ENCODE assay signal across 32 mouse cellular contexts in genomic region chr2:127315155-127315470, GRCm38 (mm10). TPM values are rescaled to one million over a fixed set of nuclear protein-coding genes. Genes with fewer than 3 reads are reported as not detected.
DNase-seq lines count a peak whose midpoint lies in the region; ATAC-seq and TF ChIP-seq lines count a peak whose summit lies in the region.
"Had no signal": no experiment of that assay in that cellular context is flagged by ENCODE, and none has a peak within 500 bp of the region (broad histone marks: within the 10 kb centered on the region; RNA-seq: fewer than 3 reads in every experiment).

No protein-coding gene starts in this region.

- intact Hi-C loops in heart, postnatal 14 days (cut with DNase I), result no loop called here

- H3K27me3 ChIP-seq in heart, embryonic 14.5 days (ENCODE audit: control insufficient read depth, insufficient read depth, low read length), result no peaks in the 10 kb centered on the region
- no peaks in the 10 kb centered on the region for H3K27me3 ChIP-seq in lung, embryonic 14.5 days (ENCODE audit: insufficient read depth, low read length)
- no peaks in the 10 kb centered on the region for H3K27me3 ChIP-seq in lung, postnatal 0 days (replicated peaks; ENCODE audit: insufficient read depth, low read length)
- no peaks in the 10 kb centered on the region; the same call in 1 of the 2 replicates for H3K27me3 ChIP-seq in forebrain, embryonic 12.5 days
- H3K27me3 ChIP-seq: limb, embryonic 12.5 days; midbrain, embryonic 13.5 days; neural tube, embryonic 12.5 days had no signal

- no peak overlapping the region for H3K4me3 ChIP-seq in heart, embryonic 14.5 days (ENCODE audit: control insufficient read depth in 1 of 2, insufficient read depth in 1 of 2, low read depth in 1 of 2, low read length in 2 of 2)
- no peak overlapping the region for H3K4me3 ChIP-seq in lung, embryonic 14.5 days (ENCODE audit: low read depth, low read length)
- H3K4me3 ChIP-seq in lung, postnatal 0 days (ENCODE audit: low read depth, low read length), result no peak overlapping the region
- H3K4me3 ChIP-seq in bone marrow, adult 2 months (replicated peaks; ENCODE audit: control insufficient read depth, low read depth, low read length), result no peak overlapping the region
- H3K4me3 ChIP-seq in forebrain, embryonic 12.5 days (replicated peaks), result no peak overlapping the region
- H3K4me3 ChIP-seq: left cerebral cortex, adult 2 months; limb, embryonic 12.5 days; midbrain, embryonic 13.5 days; neural tube, embryonic 12.5 days had no signal

- no peak for ATAC-seq in heart, embryonic 14.5 days (ENCODE audit: insufficient number of reproducible peaks, insufficient read depth, low FRiP score, low read depth)
- ATAC-seq in lung, embryonic 14.5 days (ENCODE audit: insufficient read depth), result no peak
- ATAC-seq in lung, postnatal 0 days, result no peak
- ATAC-seq in CD4-positive, CD25-positive, alpha-beta regulatory T cell, adult 4 months, result peak; percentile 22
- ATAC-seq in forebrain, embryonic 12.5 days (ENCODE audit: low FRiP score), result no peak
- ATAC-seq: forebrain, embryonic 14.5 days; midbrain, embryonic 13.5 days had no signal

- WGBS in heart, embryonic 14.5 days, result 100% methylated on average over 1 of the region's 1 CpGs
- WGBS in lung, embryonic 14.5 days, result 91% methylated on average over 1 of the region's 1 CpGs
- 92% methylated on average over 1 of the region's 1 CpGs for WGBS in lung, postnatal 0 days
- WGBS in bone marrow, adult 2 months, result 94% methylated on average over 1 of the region's 1 CpGs
- WGBS in forebrain, embryonic 12.5 days, result 93% methylated on average over 1 of the region's 1 CpGs

- H3K9ac ChIP-seq in heart, embryonic 14.5 days (ENCODE audit: low read length), result no peak overlapping the region
- no peak overlapping the region for H3K9ac ChIP-seq in lung, embryonic 14.5 days
- H3K9ac ChIP-seq in lung, postnatal 0 days (replicated peaks; ENCODE audit: low read depth), result no peak overlapping the region
- H3K9ac ChIP-seq in forebrain, embryonic 12.5 days, result no peak overlapping the region
- H3K9ac ChIP-seq: hindbrain, embryonic 14.5 days; limb, embryonic 12.5 days; midbrain, embryonic 13.5 days; neural tube, embryonic 12.5 days had no signal

- no peak for DNase-seq in heart, postnatal 14 days
- no peak for DNase-seq in lung, embryonic 14.5 days
- no peak for DNase-seq in lung, postnatal 0 days (ENCODE audit: low spot score)
- DNase-seq: adrenal gland, postnatal 10 days; cerebellum, adult 11 months; cerebellum, adult 9-10 months; cerebellum, postnatal 36 days; gastrocnemius, postnatal 14 days; kidney, adult 11 months; kidney, postnatal 14 days; right cerebral cortex, adult 18-20 months had no signal

- no peak for TF ChIP-seq CTCF in lung, embryonic 14.5 days (IDR thresholded peaks at IDR 0.05; ENCODE audit: low read depth)
- TF ChIP-seq CTCF in lung, postnatal 0 days (IDR thresholded peaks at IDR 0.05), result no peak
- TF ChIP-seq CTCF in bone marrow, adult 2 months (IDR thresholded peaks at IDR 0.05; ENCODE audit: control insufficient read depth, insufficient read depth, low read length), result no peak

- no peak for TF ChIP-seq EP300 in lung, postnatal 0 days (IDR thresholded peaks at IDR 0.05)

- TF ChIP-seq POLR2A in bone marrow, adult 2 months (IDR thresholded peaks at IDR 0.05; ENCODE audit: borderline replicate concordance, control insufficient read depth, low read depth, low read length), result no peak

- H3K4me2 ChIP-seq in heart, embryonic 14.5 days (ENCODE audit: low read length), result no peak overlapping the region
- no peak overlapping the region for H3K4me2 ChIP-seq in lung, embryonic 14.5 days
- H3K4me2 ChIP-seq in lung, postnatal 0 days (replicated peaks; ENCODE audit: low read depth, low read length), result no peak overlapping the region
- H3K4me2 ChIP-seq in forebrain, embryonic 12.5 days, result no peak overlapping the region
- H3K4me2 ChIP-seq: hindbrain, embryonic 14.5 days; limb, embryonic 12.5 days; midbrain, embryonic 13.5 days; neural tube, embryonic 12.5 days had no signal

- H3K27ac ChIP-seq in heart, embryonic 14.5 days (replicated peaks in 1 of 2; ENCODE audit: control insufficient read depth in 1 of 2, insufficient read depth in 1 of 2, low read depth in 2 of 2, low read length in 2 of 2), result peak overlapping the region; percentile 18 to 83
- H3K27ac ChIP-seq in lung, embryonic 14.5 days (ENCODE audit: low read depth), result 0 out of 2 replicates have a peak overlapping the region, but pooled peaks have one; percentile 9
- H3K27ac ChIP-seq in lung, postnatal 0 days (ENCODE audit: low read length), result no peak overlapping the region
- peak overlapping the region; percentile 76 for H3K27ac ChIP-seq in bone marrow, adult 2 months (ENCODE audit: control insufficient read depth, insufficient read depth, low read depth, low read length, poor library complexity)
- H3K27ac ChIP-seq in forebrain, embryonic 12.5 days, result no peak overlapping the region
- H3K27ac ChIP-seq: hindbrain, embryonic 14.5 days; left cerebral cortex, adult 2 months; limb, embryonic 12.5 days; macrophage; midbrain, embryonic 13.5 days; neural tube, embryonic 12.5 days had no signal

- H3K36me3 ChIP-seq in heart, embryonic 14.5 days (ENCODE audit: control insufficient read depth, insufficient read depth, low read length), result no peaks in the 10 kb centered on the region
- no peaks in the 10 kb centered on the region for H3K36me3 ChIP-seq in lung, embryonic 14.5 days (ENCODE audit: insufficient read depth)
- H3K36me3 ChIP-seq in lung, postnatal 0 days (ENCODE audit: insufficient read depth, low read length), result no peaks in the 10 kb centered on the region
- no peaks in the 10 kb centered on the region for H3K36me3 ChIP-seq in forebrain, embryonic 12.5 days (replicated peaks)
- H3K36me3 ChIP-seq: G1E; limb, embryonic 12.5 days; midbrain, embryonic 13.5 days; neural tube, embryonic 12.5 days had no signal

- H3K4me1 ChIP-seq in heart, embryonic 14.5 days (ENCODE audit: control insufficient read depth in 2 of 2, insufficient read depth in 2 of 2, low read length in 2 of 2), result 0 out of 4 replicates have a peak, but pooled peaks cover 2 to 4% of the 10 kb centered on the region in 2 experiments
- H3K4me1 ChIP-seq in lung, embryonic 14.5 days (ENCODE audit: insufficient read depth), result no peaks in the 10 kb centered on the region
- no peaks in the 10 kb centered on the region for H3K4me1 ChIP-seq in lung, postnatal 0 days (ENCODE audit: insufficient read depth, low read depth, low read length)
- peaks cover 4% of the 10 kb centered on the region for H3K4me1 ChIP-seq in bone marrow, adult 2 months (ENCODE audit: control insufficient read depth, insufficient read depth, low read length)
- no peaks in the 10 kb centered on the region for H3K4me1 ChIP-seq in forebrain, embryonic 12.5 days
- H3K4me1 ChIP-seq: limb, embryonic 12.5 days; midbrain, embryonic 13.5 days; neural tube, embryonic 12.5 days had no signal

- H3K9me3 ChIP-seq in heart, embryonic 14.5 days (ENCODE audit: control insufficient read depth, low read length), result no peaks in the 10 kb centered on the region
- H3K9me3 ChIP-seq in lung, embryonic 14.5 days (ENCODE audit: low read depth, low read length), result no peaks in the 10 kb centered on the region
- H3K9me3 ChIP-seq in lung, postnatal 0 days (ENCODE audit: low read length), result no peaks in the 10 kb centered on the region
- H3K9me3 ChIP-seq in forebrain, embryonic 12.5 days, result no peaks in the 10 kb centered on the region
- H3K9me3 ChIP-seq: G1E; limb, embryonic 12.5 days; neural tube, embryonic 12.5 days had no signal

RNA-seq across cellular contexts. Expression of gene Dusp2, which starts 20.8 kb away (rescaled TPM):
- polyA plus RNA-seq in heart, embryonic 14.5 days (2014; fragmentation: Nextera tagmentation; extraction: Ambion mirVana), result 14.5 and 15.9 TPM in 2 replicates
- total RNA-seq in heart, postnatal 14 days (2021), result 1 to 10 TPM; 1.0 to 4.0 TPM
- polyA plus RNA-seq in lung, embryonic 14.5 days (2014; fragmentation: Nextera tagmentation; extraction: Ambion mirVana), result 12.3 and 15.7 TPM in 2 replicates
- polyA plus RNA-seq in lung, postnatal 0 days (2015; fragmentation: Nextera tagmentation; extraction: Ambion mirVana), result 3.6 and 4.3 TPM in 2 replicates
- polyA plus RNA-seq in CD4-positive, CD25-positive, alpha-beta regulatory T cell, adult 4 months (2017; shearing (Covaris generic)), result 10 to 100 TPM; 20.1 to 45.4 TPM
- polyA plus RNA-seq in bone marrow, adult 2 months (2011; ENCODE audit: insufficient read depth, insufficient read length, low replicate concordance, missing spikeins), result 15.1 and 23.2 TPM in 2 replicates
- polyA plus RNA-seq in forebrain, embryonic 12.5 days (2016; fragmentation: Nextera tagmentation; extraction: Ambion mirVana), result 3.9 and 4.8 TPM in 2 replicates
- polyA plus RNA-seq: G1E had no signal

RNA-seq across cellular contexts. Expression of gene Astl, which starts 23.3 kb away (rescaled TPM):
- polyA plus RNA-seq in heart, embryonic 14.5 days (2014; fragmentation: Nextera tagmentation; extraction: Ambion mirVana), result not detected in 2 replicates
- not detected for total RNA-seq in heart, postnatal 14 days (2021)
- polyA plus RNA-seq in lung, embryonic 14.5 days (2014; fragmentation: Nextera tagmentation; extraction: Ambion mirVana), result not detected in 2 replicates
- not detected in 2 replicates for polyA plus RNA-seq in lung, postnatal 0 days (2015; fragmentation: Nextera tagmentation; extraction: Ambion mirVana)
- under 1 TPM; 0.22 to 0.42 TPM for polyA plus RNA-seq in CD4-positive, CD25-positive, alpha-beta regulatory T cell, adult 4 months (2017; shearing (Covaris generic))
- not detected in 2 replicates for polyA plus RNA-seq in bone marrow, adult 2 months (2011; ENCODE audit: insufficient read depth, insufficient read length, low replicate concordance, missing spikeins)
- not detected in 2 replicates for polyA plus RNA-seq in forebrain, embryonic 12.5 days (2016; fragmentation: Nextera tagmentation; extraction: Ambion mirVana)
- total RNA-seq: gastrocnemius, postnatal 14 days; layer of hippocampus, adult 18-20 months; layer of hippocampus, postnatal 14 days; left cerebral cortex, adult 2 months; left cerebral cortex, postnatal 25 days; liver, adult 2 months; megakaryocyte-erythroid progenitor cell, adult 5-6 weeks had no signal
- polyA plus RNA-seq: forebrain, embryonic 14.5 days; G1E; hindbrain, embryonic 14.5 days; kidney, embryonic 14.5 days; limb, embryonic 12.5 days; liver, adult 2 months; liver, embryonic 16.5 days; macrophage; midbrain, embryonic 13.5 days; neural tube, embryonic 12.5 days had no signal

RNA-seq across cellular contexts. Expression of gene Stard7, which starts 45.1 kb away (rescaled TPM):
- 128 and 136 TPM in 2 replicates for polyA plus RNA-seq in heart, embryonic 14.5 days (2014; fragmentation: Nextera tagmentation; extraction: Ambion mirVana)
- 100 to 1,000 TPM; 163 to 165 TPM for total RNA-seq in heart, postnatal 14 days (2021)
- polyA plus RNA-seq in lung, embryonic 14.5 days (2014; fragmentation: Nextera tagmentation; extraction: Ambion mirVana), result 86.6 and 88.7 TPM in 2 replicates
- polyA plus RNA-seq in lung, postnatal 0 days (2015; fragmentation: Nextera tagmentation; extraction: Ambion mirVana), result 34.2 and 37.9 TPM in 2 replicates
- 10 to 100 TPM; 28.4 to 32.1 TPM for polyA plus RNA-seq in CD4-positive, CD25-positive, alpha-beta regulatory T cell, adult 4 months (2017; shearing (Covaris generic))
- polyA plus RNA-seq in bone marrow, adult 2 months (2011; ENCODE audit: insufficient read depth, insufficient read length, low replicate concordance, missing spikeins), result 23.7 and 25.4 TPM in 2 replicates
- 103 TPM in 2 replicates for polyA plus RNA-seq in forebrain, embryonic 12.5 days (2016; fragmentation: Nextera tagmentation; extraction: Ambion mirVana)

RNA-seq across cellular contexts. Expression of gene Adra2b, which starts 47.9 kb away (rescaled TPM):
- polyA plus RNA-seq in heart, embryonic 14.5 days (2014; fragmentation: Nextera tagmentation; extraction: Ambion mirVana), result 1.1 and 1.2 TPM in 2 replicates
- 1 to 10 TPM; 1.4 to 1.9 TPM for total RNA-seq in heart, postnatal 14 days (2021)
- not detected in 2 replicates for polyA plus RNA-seq in lung, embryonic 14.5 days (2014; fragmentation: Nextera tagmentation; extraction: Ambion mirVana)
- polyA plus RNA-seq in lung, postnatal 0 days (2015; fragmentation: Nextera tagmentation; extraction: Ambion mirVana), result 0.10 and 0.30 TPM in 2 replicates
- polyA plus RNA-seq in CD4-positive, CD25-positive, alpha-beta regulatory T cell, adult 4 months (2017; shearing (Covaris generic)), result not detected
- polyA plus RNA-seq in bone marrow, adult 2 months (2011; ENCODE audit: insufficient read depth, insufficient read length, low replicate concordance, missing spikeins), result 0.74 TPM in 1 of 2 replicates, not detected in the other
- polyA plus RNA-seq in forebrain, embryonic 12.5 days (2016; fragmentation: Nextera tagmentation; extraction: Ambion mirVana), result 1.5 and 1.9 TPM in 2 replicates
- total RNA-seq: granulocyte monocyte progenitor cell, adult 5-6 weeks; megakaryocyte-erythroid progenitor cell, adult 5-6 weeks; monocyte, adult 5-6 weeks had no signal
- polyA plus RNA-seq: G1E, macrophage had no signal

Comparison
In these comparisons a context has a peak if more than half of its experiments do, and no peak if none do; other contexts are left out.
1. H3K27ac ChIP-seq: peak in heart, embryonic 14.5 days (2 of 2), lung, embryonic 14.5 days (single experiment) and bone marrow, adult 2 months (single experiment); none in lung, postnatal 0 days (single experiment) and forebrain, embryonic 12.5 days (single experiment).